Comparison of ENCODE assay signal across 10 mouse cellular contexts in the genomic region with DNA sequence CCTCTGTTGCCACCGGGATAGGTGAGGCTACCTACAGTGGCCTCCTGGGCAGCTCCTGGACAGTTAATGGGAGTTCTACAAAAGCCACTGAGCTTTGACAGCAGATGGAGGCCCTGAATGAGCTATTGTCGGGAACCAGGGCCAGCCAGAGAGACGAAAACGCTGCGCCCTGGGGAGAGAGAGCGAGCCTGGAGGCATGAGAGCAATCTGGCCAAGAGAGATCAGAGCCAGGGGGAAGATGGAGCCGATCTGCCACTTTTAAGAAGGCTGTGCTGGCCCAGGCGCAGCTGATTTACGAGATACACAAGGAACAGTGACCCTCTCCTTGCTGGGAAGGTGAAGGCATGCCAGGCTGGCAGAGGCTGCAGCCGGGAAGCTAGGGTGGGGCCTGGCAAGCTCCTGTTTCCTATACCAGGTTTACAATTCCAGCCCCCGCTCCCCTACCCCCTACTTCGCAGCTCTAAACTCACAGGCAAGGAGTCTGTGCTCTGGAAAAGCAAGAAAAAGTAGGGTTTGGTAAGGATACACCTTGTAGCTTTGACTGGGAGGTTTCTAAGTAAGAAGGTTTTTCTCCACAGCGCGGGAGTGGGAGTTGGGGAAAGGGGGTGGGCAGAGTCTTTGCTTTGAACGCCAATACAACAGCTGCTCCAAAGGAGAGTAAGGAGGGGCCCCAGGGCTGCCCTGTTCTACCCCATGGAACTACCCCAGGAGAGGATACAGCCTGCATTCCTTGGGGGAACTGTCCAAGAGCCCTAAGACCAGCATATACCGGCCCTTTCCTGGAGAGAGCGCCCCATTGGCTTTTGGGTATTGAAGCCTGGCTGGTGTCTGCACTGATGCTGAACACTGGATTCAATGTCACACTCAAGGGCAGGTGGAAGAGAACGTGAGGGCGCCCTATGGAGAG. TPM values are rescaled to one million over a fixed set of nuclear protein-coding genes. Genes with fewer than 3 reads are reported as not detected.
A peak's percentile ranks its signal among the peaks of the same experiment; 100 is the strongest.
DNase-seq lines count a peak whose midpoint lies in the region; ATAC-seq and TF ChIP-seq lines count a peak whose summit lies in the region.
"Had no signal": no experiment of that assay in that cellular context is flagged by ENCODE, and none has a peak within 500 bp of the region (broad histone marks: within the 10 kb centered on the region; RNA-seq: fewer than 3 reads in every experiment).

No protein-coding gene starts in this region.

- H3K4me3 ChIP-seq in heart, embryonic 16.5 days (ENCODE audit: low read length) = no peak overlapping the region
- H3K4me3 ChIP-seq in forebrain, embryonic 13.5 days = no peak overlapping the region
- no peak overlapping the region for H3K4me3 ChIP-seq in liver, embryonic 16.5 days (ENCODE audit: low read depth, low read length)

- no peak for TF ChIP-seq POLR2A in brain, embryonic 14.5 days (IDR thresholded peaks at IDR 0.05; ENCODE audit: borderline replicate concordance, extremely low read depth, insufficient read depth, insufficient read length, poor library complexity, severe bottlenecking)

- peaks cover 40% of the 10 kb centered on the region for H3K36me3 ChIP-seq in heart, embryonic 16.5 days (ENCODE audit: control insufficient read depth, insufficient read depth)
- H3K36me3 ChIP-seq in forebrain, embryonic 13.5 days (ENCODE audit: poor library complexity, severe bottlenecking) = peaks cover 83% of the 10 kb centered on the region
- H3K36me3 ChIP-seq in liver, embryonic 16.5 days (ENCODE audit: control insufficient read depth, insufficient read depth) = peaks cover 48% of the 10 kb centered on the region

- H3K27ac ChIP-seq in heart, embryonic 16.5 days (ENCODE audit: low read length) = peak overlapping the region; percentile 78
- peak overlapping the region; percentile 76 for H3K27ac ChIP-seq in forebrain, embryonic 13.5 days
- peak overlapping the region; percentile 81 for H3K27ac ChIP-seq in liver, embryonic 16.5 days (ENCODE audit: low read length)

- intact Hi-C loops in heart, postnatal 14 days (cut with DNase I) = no loop called here
- intact Hi-C loops in left cerebral cortex, postnatal 14 days (cut with DNase I) = no loop called here

- peaks cover 33% of the 10 kb centered on the region for H3K4me1 ChIP-seq in heart, embryonic 16.5 days (ENCODE audit: control insufficient read depth, insufficient read depth, low read length)
- peaks cover 20% of the 10 kb centered on the region for H3K4me1 ChIP-seq in forebrain, embryonic 13.5 days
- peaks cover 27% of the 10 kb centered on the region for H3K4me1 ChIP-seq in liver, embryonic 16.5 days (ENCODE audit: control insufficient read depth, low read depth, low read length)

- 0 out of 2 replicates have a peak, but pooled peaks cover 4% of the 10 kb centered on the region for H3K9me3 ChIP-seq in heart, embryonic 16.5 days (replicated peaks; ENCODE audit: control insufficient read depth, low read length)
- no peaks in the 10 kb centered on the region for H3K9me3 ChIP-seq in forebrain, embryonic 13.5 days (replicated peaks)
- H3K9me3 ChIP-seq in liver, embryonic 16.5 days (replicated peaks; ENCODE audit: control insufficient read depth, low read length) = no peaks in the 10 kb centered on the region

- no peak for TF ChIP-seq CTCF in brain, embryonic 14.5 days (IDR thresholded peaks at IDR 0.05; ENCODE audit: borderline replicate concordance, extremely low read depth, insufficient read depth, insufficient read length)

- peak; percentile 1; the same call in 1 of the 2 replicates for ATAC-seq in heart, embryonic 16.5 days (replicated peaks; ENCODE audit: extremely low read depth, insufficient read depth, low FRiP score)
- ATAC-seq in forebrain, embryonic 13.5 days = no peak
- peak; percentile 33 for ATAC-seq in liver, embryonic 16.5 days (ENCODE audit: low read depth)
- no peak for ATAC-seq in granulocyte monocyte progenitor cell, adult 5-6 weeks (replicated peaks; ENCODE audit: poor library complexity, severe bottlenecking)

- WGBS in heart, embryonic 16.5 days = 63% methylated on average over 19 of the region's 19 CpGs
- 78% methylated on average over 19 of the region's 19 CpGs for WGBS in forebrain, embryonic 13.5 days
- WGBS in liver, embryonic 16.5 days (ENCODE audit: insufficient replicate concordance) = 50% methylated on average over 19 of the region's 19 CpGs

- H3K27me3 ChIP-seq in heart, embryonic 16.5 days (ENCODE audit: control insufficient read depth, insufficient read depth, low read length) = no peaks in the 10 kb centered on the region
- no peaks in the 10 kb centered on the region for H3K27me3 ChIP-seq in forebrain, embryonic 13.5 days
- H3K27me3 ChIP-seq in liver, embryonic 16.5 days (ENCODE audit: control insufficient read depth, insufficient read depth, low read depth, low read length) = no peaks in the 10 kb centered on the region

- no peak for DNase-seq in heart, postnatal 14 days
- peak; percentile 73 for DNase-seq in brain, embryonic 14.5 days (ENCODE audit: low read depth)
- no peak for DNase-seq in left cerebral cortex, postnatal 14 days (ENCODE audit: low spot score in 2 of 2)
- DNase-seq in spleen, adult 18-20 months = no peak
- DNase-seq: kidney, postnatal 36 days had no signal

- H3K4me2 ChIP-seq in heart, embryonic 16.5 days (ENCODE audit: low read depth, low read length) = no peak overlapping the region
- H3K4me2 ChIP-seq in forebrain, embryonic 13.5 days = no peak overlapping the region
- peak overlapping the region; percentile 44 for H3K4me2 ChIP-seq in liver, embryonic 16.5 days (ENCODE audit: low read depth, low read length)

- H3K9ac ChIP-seq in heart, embryonic 16.5 days (ENCODE audit: low read length) = peak overlapping the region; percentile 45
- H3K9ac ChIP-seq in forebrain, embryonic 13.5 days = peak overlapping the region; percentile 21; the same call in 1 of the 2 replicates
- peak overlapping the region; percentile 40 for H3K9ac ChIP-seq in liver, embryonic 16.5 days (ENCODE audit: low read depth, low read length)

RNA-seq across cellular contexts. Expression of a gene that starts 42.5 kb away (rescaled TPM):
- 85.9 and 89.0 TPM in 2 replicates for polyA plus RNA-seq in heart, embryonic 16.5 days (2015; fragmentation: Nextera tagmentation; extraction: Ambion mirVana)
- total RNA-seq in heart, postnatal 14 days (2021) = 10 to 100 TPM; 41.1 to 51.1 TPM
- polyA plus RNA-seq in brain, embryonic 14.5 days (2012; rRNA removed) = 136 and 202 TPM in 2 replicates
- polyA plus RNA-seq in forebrain, embryonic 13.5 days (2015; fragmentation: Nextera tagmentation; extraction: Ambion mirVana) = 235 and 246 TPM in 2 replicates
- polyA plus RNA-seq in liver, embryonic 16.5 days (2015; fragmentation: Nextera tagmentation; extraction: Ambion mirVana) = 40.8 and 40.9 TPM in 2 replicates
- 100 to 1,000 TPM in 1 of 2 experiments, 10 to 100 TPM in 1; 97.7 to 102 TPM for total RNA-seq in left cerebral cortex, postnatal 14 days (2021)
- 55.8 and 64.9 TPM in 2 replicates for total RNA-seq in granulocyte monocyte progenitor cell, adult 5-6 weeks (2014; fragmentation: Nextera tagmentation)
- 80.5 and 102 TPM in 2 replicates for total RNA-seq in granulocyte monocyte progenitor cell, adult 5-6 weeks (2017)

RNA-seq across cellular contexts. Expression of a gene that starts 42.7 kb away (rescaled TPM):
- 8.6 and 9.1 TPM in 2 replicates for polyA plus RNA-seq in heart, embryonic 16.5 days (2015; fragmentation: Nextera tagmentation; extraction: Ambion mirVana)
- total RNA-seq in heart, postnatal 14 days (2021) = 10 to 100 TPM; 13.0 to 13.9 TPM
- polyA plus RNA-seq in brain, embryonic 14.5 days (2012; rRNA removed) = 12.2 and 19.2 TPM in 2 replicates
- polyA plus RNA-seq in forebrain, embryonic 13.5 days (2015; fragmentation: Nextera tagmentation; extraction: Ambion mirVana) = 12.0 and 13.9 TPM in 2 replicates
- polyA plus RNA-seq in liver, embryonic 16.5 days (2015; fragmentation: Nextera tagmentation; extraction: Ambion mirVana) = 6.1 and 6.8 TPM in 2 replicates
- 10 to 100 TPM; 19.7 to 21.4 TPM for total RNA-seq in left cerebral cortex, postnatal 14 days (2021)
- 5.9 and 15.0 TPM in 2 replicates for total RNA-seq in granulocyte monocyte progenitor cell, adult 5-6 weeks (2014; fragmentation: Nextera tagmentation)
- total RNA-seq in granulocyte monocyte progenitor cell, adult 5-6 weeks (2017) = 1.9 and 2.4 TPM in 2 replicates

RNA-seq across cellular contexts. Expression of a gene that starts 52.5 kb away (rescaled TPM):
- not detected in 2 replicates for polyA plus RNA-seq in heart, embryonic 16.5 days (2015; fragmentation: Nextera tagmentation; extraction: Ambion mirVana)
- not detected for total RNA-seq in heart, postnatal 14 days (2021)
- not detected in 2 replicates for polyA plus RNA-seq in brain, embryonic 14.5 days (2012; rRNA removed)
- not detected in 2 replicates for polyA plus RNA-seq in forebrain, embryonic 13.5 days (2015; fragmentation: Nextera tagmentation; extraction: Ambion mirVana)
- polyA plus RNA-seq in liver, embryonic 16.5 days (2015; fragmentation: Nextera tagmentation; extraction: Ambion mirVana) = 0.21 TPM in 1 of 2 replicates, not detected in the other
- total RNA-seq in left cerebral cortex, postnatal 14 days (2021) = not detected
- total RNA-seq in granulocyte monocyte progenitor cell, adult 5-6 weeks (2014; fragmentation: Nextera tagmentation) = not detected in 2 replicates
- not detected in 2 replicates for total RNA-seq in granulocyte monocyte progenitor cell, adult 5-6 weeks (2017)
- total RNA-seq: gastrocnemius, adult 18-20 months had no signal

Comparison
In these comparisons a context has a peak if more than half of its experiments do, and no peak if none do; other contexts are left out.
1. ATAC-seq: peak in heart, embryonic 16.5 days (single experiment) and liver, embryonic 16.5 days (single experiment); none in forebrain, embryonic 13.5 days (single experiment) and granulocyte monocyte progenitor cell, adult 5-6 weeks (single experiment).
2. Peak in every context shown above with its lines, with median percentiles within 50 percentile points of each other: H3K27ac ChIP-seq and H3K9ac ChIP-seq.